Mouse (Mus musculus) liver, postnatal 0 days (tissue): Measurements from ENCODE around the gene Npl. TPM values are rescaled to one million over a fixed set of nuclear protein-coding genes. Genes with fewer than 3 reads are reported as not detected.

ENCODE experiments used
- ATAC-seq: fragments of 200-750 bp; cut with Nextera tagmentation; 2 replicates; pipeline ENCODE4 v1.8.0; 2017; ENCODE audit warnings: mild to moderate bottlenecking, moderate library complexity
- DNase-seq: peaks from one replicate; pipeline ENCODE4 v3.0.0-alpha.2; 2016
- H3K27ac ChIP-seq: fragments of 300-500 bp; sonication (generic); 2 replicates; pipeline ENCODE4 v1.5.1; 2014; ENCODE audit warnings: antibody characterized with exemption, moderate library complexity, mild to moderate bottlenecking, low read depth
- H3K27me3 ChIP-seq: fragments of 300-500 bp; sonication (generic); 2 replicates; pipeline ENCODE4 v1.6.1; 2014; ENCODE audit warnings: low read length, control low read depth, mixed read lengths; ENCODE audit not compliant: insufficient read depth
- H3K36me3 ChIP-seq: fragments of 300-500 bp; sonication (generic); replicated peaks from 2 replicates; pipeline ENCODE4 v1.6.1; 2014; ENCODE audit warnings: mild to moderate bottlenecking, control low read depth, low read length, moderate library complexity, mixed read lengths; ENCODE audit not compliant: insufficient read depth
- H3K4me1 ChIP-seq: fragments of 300-500 bp; sonication (generic); 2 replicates; pipeline ENCODE4 v1.6.1; 2014; ENCODE audit warnings: antibody characterized with exemption, mild to moderate bottlenecking, control low read depth; ENCODE audit not compliant: insufficient read depth
- H3K4me2 ChIP-seq: fragments of 300-500 bp; sonication (generic); 2 replicates; pipeline ENCODE4 v1.6.1; 2014; ENCODE audit warnings: low read depth, mild to moderate bottlenecking, low read length, moderate library complexity, mixed read lengths
- H3K4me3 ChIP-seq: fragments of 300-500 bp; sonication (generic); 2 replicates; pipeline ENCODE4 v1.5.1; 2014; ENCODE audit warnings: low read depth, low read length
- H3K9ac ChIP-seq: fragments of 300-500 bp; sonication (generic); replicated peaks from 2 replicates; pipeline ENCODE4 v1.6.1; 2014; ENCODE audit warnings: mild to moderate bottlenecking, moderate library complexity
- H3K9me3 ChIP-seq: fragments of 300-500 bp; sonication (generic); 2 replicates; pipeline ENCODE4 v1.6.1; 2016; ENCODE audit warnings: mild to moderate bottlenecking, control low read depth, low read length, mixed read lengths
- CTCF ChIP-seq: sonication (generic); IDR thresholded peaks from 2 replicates; pipeline ENCODE4 v1.5.1; 2016; ENCODE audit warnings: antibody characterized with exemption, low read depth
- EP300 ChIP-seq: IDR thresholded peaks from 2 replicates; pipeline ENCODE4 v1.6.1; 2016; ENCODE audit warnings: antibody characterized with exemption, low read depth, mild to moderate bottlenecking
- WGBS: fragments of 180-500 bp; shearing (Covaris S2); extraction: QIAGEN DNeasy Blood & Tissue Kit; methylation state at CpG from one replicate; pipeline ENCODE4 v1.1.7; 2014; ENCODE audit not compliant: insufficient replicate concordance; 5-methylcytosine and 5-hydroxymethylcytosine counted together
- polyA plus RNA-seq: library from polyadenylated mRNA; unstranded; fragments of >200 nt; fragmentation: Nextera tagmentation; extraction: Ambion mirVana; gene quantifications from 2 replicates; pipeline ENCODE4 v1.2.1, GENCODE M21; 2015

The Npl gene
- polyA plus RNA-seq, 1 experiment from 2014 or later = 6.8 TPM

DNA sequence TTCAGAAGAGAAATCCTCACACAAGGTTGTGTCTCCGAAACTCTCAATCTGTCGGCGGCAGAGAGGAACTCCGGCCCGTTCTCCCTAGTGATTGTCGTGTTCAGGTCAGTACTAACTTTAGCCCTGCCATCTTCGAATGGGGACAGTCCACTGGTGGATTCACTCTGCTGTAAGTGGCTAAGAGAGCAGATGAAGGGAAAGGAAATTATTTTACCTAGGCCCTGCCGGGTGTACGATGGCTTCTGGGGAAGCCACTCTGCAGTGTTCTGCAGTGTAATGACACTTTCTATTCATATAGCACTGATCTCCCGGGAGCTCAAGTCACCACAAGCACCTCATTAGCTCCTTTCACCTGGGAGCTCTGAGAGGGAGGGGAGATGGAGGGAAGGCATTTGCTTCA lies 37.0 kb upstream of the Npl start:
- no peaks in the 10 kb centered on the region for H3K9me3 ChIP-seq
- ATAC-seq = no peak
- no peak overlapping the region for H3K9ac ChIP-seq
- H3K36me3 ChIP-seq = no peaks in the 10 kb centered on the region
- DNase-seq = no peak
- 84% methylated on average over 10 of the region's 10 CpGs for WGBS
- TF ChIP-seq CTCF (no peak), EP300 (no peak)
- H3K27ac ChIP-seq = no peak overlapping the region
- H3K4me2 ChIP-seq = no peak overlapping the region
- H3K4me3 ChIP-seq = no peak overlapping the region
- H3K27me3 ChIP-seq = no peaks in the 10 kb centered on the region
- H3K4me1 ChIP-seq = no peaks in the 10 kb centered on the region

DNA sequence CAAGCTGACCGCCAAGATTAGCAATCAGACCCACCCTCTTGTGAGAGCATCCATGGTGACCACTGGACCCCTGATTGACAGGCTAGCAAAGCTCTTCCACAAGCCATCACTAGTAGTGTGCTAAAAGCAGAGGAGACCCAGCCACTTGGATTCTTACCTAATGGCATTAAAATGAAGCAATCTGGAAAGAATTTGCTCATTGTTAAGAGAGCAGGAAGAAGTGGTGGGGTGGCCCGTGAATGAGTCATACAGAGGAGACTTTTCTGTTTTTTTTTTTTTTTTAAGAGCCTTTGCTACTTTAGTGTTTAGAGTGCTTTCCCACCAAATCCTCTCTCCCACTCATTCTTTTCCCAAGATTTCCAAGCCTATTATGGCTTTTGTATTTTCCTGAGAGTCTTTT lies 35.9 kb upstream of the Npl start:
- DNase-seq (no peak), ATAC-seq (no peak)
- Histone ChIP-seq H3K9me3 (no peaks in the 10 kb centered on the region), H3K4me3 (no peak overlapping the region), H3K4me1 (no peaks in the 10 kb centered on the region), H3K27me3 (no peaks in the 10 kb centered on the region), H3K4me2 (no peak overlapping the region), H3K9ac (no peak overlapping the region), H3K36me3 (no peaks in the 10 kb centered on the region), H3K27ac (no peak overlapping the region)
- WGBS = 55% methylated on average over 2 of the region's 2 CpGs
- TF ChIP-seq EP300 (no peak), CTCF (no peak)

DNA sequence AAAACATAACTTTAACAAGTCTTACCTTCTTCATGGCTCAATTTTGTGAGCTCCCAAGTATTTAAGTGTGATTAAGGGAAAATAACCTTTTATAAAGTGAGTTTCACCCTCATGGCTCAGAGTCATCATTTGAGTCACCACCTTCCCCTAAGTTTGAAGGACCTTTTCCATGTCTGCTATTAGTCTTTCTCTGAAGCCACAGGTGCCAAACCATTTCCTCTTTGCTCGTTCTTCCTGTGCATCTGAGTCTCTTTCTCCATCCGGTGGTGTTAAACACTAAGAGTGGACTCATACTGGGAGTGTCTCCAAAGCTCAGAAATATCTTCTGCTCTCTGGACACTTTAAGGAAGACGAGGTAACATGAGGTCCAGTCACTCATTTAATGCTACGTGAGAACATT lies 33.3 kb upstream of the Npl start:
- H3K4me1 ChIP-seq = no peaks in the 10 kb centered on the region
- no peak overlapping the region for H3K9ac ChIP-seq
- no peaks in the 10 kb centered on the region for H3K27me3 ChIP-seq
- TF ChIP-seq EP300 (no peak), CTCF (no peak)
- no peak overlapping the region for H3K27ac ChIP-seq
- no peaks in the 10 kb centered on the region for H3K36me3 ChIP-seq
- H3K9me3 ChIP-seq = no peaks in the 10 kb centered on the region
- DNase-seq (no peak), ATAC-seq (no peak)
- no peak overlapping the region for H3K4me2 ChIP-seq
- H3K4me3 ChIP-seq = no peak overlapping the region
- 44% methylated on average over 4 of the region's 4 CpGs for WGBS

DNA sequence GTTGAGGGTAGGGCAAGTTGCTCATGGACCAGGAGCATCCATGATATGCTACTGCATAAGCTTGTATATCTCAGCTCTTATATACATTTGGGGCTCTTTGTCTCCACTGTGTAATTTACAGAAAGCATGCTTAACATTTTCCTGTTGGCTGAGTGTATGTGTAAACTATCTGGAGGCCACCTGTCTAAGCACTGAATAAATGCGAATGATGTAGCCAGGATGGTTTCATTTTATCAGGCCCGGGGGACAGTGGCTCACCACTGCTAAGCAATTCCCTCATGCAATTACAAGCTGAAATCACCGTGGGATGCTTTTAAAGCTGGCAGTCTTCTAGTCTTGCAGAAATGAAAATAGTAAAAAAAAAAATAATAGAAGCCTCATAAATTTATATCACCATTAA lies 24.9 kb upstream of the Npl start:
- TF ChIP-seq CTCF = no peak
- Histone ChIP-seq H3K27ac (no peak overlapping the region), H3K9ac (no peak overlapping the region), H3K4me3 (no peak overlapping the region), H3K4me1 (no peaks in the 10 kb centered on the region), H3K4me2 (no peak overlapping the region), H3K36me3 (no peaks in the 10 kb centered on the region), H3K9me3 (no peaks in the 10 kb centered on the region), H3K27me3 (no peaks in the 10 kb centered on the region)
- WGBS = 74% methylated on average over 3 of the region's 3 CpGs
- ATAC-seq (no peak), DNase-seq (no peak)

DNA sequence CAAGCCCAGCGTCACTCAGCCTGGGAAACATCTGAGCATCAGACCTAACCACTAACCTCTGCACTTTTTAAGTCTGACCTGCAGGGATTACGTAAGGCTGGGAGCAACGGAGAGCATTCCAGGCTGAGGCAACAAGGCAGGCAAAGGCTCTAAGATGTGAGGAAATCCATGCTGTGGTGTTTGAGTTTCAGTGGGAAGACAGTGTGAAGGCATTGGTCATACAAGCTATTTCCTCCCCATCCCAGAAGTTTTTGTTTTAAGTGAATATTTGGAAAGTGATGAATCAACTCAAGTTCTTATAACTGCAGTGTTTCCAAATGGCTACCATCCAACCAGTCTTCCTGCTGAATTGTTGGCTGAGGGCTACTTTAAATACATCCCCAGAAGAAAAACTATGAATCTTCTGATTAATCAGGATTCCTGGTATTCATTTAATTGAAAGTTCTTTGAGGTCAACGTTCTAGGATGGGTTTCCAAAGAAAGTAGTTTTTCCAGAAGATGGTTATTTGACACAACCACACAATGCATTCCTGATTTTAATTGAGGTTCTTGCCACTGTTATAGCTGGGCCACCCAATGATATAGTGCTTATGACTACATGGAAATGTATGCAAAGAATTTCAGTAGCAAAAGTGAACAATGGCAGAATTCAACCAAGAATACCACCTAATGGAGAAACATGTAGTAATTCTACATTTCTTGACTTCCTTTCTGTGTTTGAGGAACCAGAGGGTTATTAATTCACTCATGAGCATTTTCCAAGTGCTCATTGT lies 22.6 kb upstream of the Npl start:
- 54% methylated on average over 4 of the region's 4 CpGs for WGBS
- Histone ChIP-seq H3K36me3 (no peaks in the 10 kb centered on the region), H3K4me3 (no peak overlapping the region), H3K27me3 (no peaks in the 10 kb centered on the region), H3K4me1 (no peaks in the 10 kb centered on the region), H3K9me3 (no peaks in the 10 kb centered on the region), H3K27ac (no peak overlapping the region), H3K9ac (no peak overlapping the region), H3K4me2 (no peak overlapping the region)
- DNase-seq (no peak), ATAC-seq (no peak)
- TF ChIP-seq EP300 (no peak), CTCF (no peak)

DNA sequence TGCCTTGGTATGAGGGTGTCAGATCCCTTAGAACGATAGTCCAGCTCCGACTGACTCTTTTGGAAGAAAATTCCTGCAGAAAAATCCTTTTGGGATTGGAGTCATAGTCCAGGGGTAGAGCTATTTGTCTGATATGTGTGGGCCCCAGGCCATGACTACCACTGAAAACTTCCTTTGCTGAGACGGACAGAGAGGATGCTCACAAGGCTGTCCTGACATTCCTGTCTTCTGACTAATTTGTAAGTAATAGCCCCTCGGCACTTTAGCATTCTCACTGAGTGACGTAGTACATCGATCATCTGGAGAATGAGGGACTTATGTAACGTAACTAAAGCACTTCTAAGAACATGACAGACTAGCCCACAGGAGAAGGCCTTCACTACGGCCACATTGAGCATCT lies 15.9 kb upstream of the Npl start:
- no peak for DNase-seq
- H3K27ac ChIP-seq = no peak overlapping the region
- TF ChIP-seq EP300 = no peak
- TF ChIP-seq CTCF = no peak
- H3K9ac ChIP-seq = no peak overlapping the region
- H3K4me3 ChIP-seq = no peak overlapping the region
- WGBS = 80% methylated on average over 8 of the region's 8 CpGs
- H3K4me1 ChIP-seq = no peaks in the 10 kb centered on the region
- H3K4me2 ChIP-seq = no peak overlapping the region
- H3K9me3 ChIP-seq = no peaks in the 10 kb centered on the region
- H3K36me3 ChIP-seq = no peaks in the 10 kb centered on the region
- no peak for ATAC-seq
- no peaks in the 10 kb centered on the region for H3K27me3 ChIP-seq
